Mouse (Mus musculus) lung, embryonic 16.5 days (tissue): Measurements from ENCODE around the gene Cmpk2. TPM values are rescaled to one million over a fixed set of nuclear protein-coding genes. Genes with fewer than 3 reads are reported as not detected.
"Not testable (repeated sequence)": the region's sequence is repeated elsewhere in the genome, so short reads cannot be mapped to it uniquely, and the experiment has no call there.

Experiments
- ATAC-seq: fragments of 200-750 bp; cut with Nextera tagmentation; 2 replicates; pipeline ENCODE4 v1.8.0; 2017; ENCODE audit warnings: low read depth, mild to moderate bottlenecking, moderate library complexity
- H3K27ac ChIP-seq: fragments of 300-500 bp; sonication (generic); 2 replicates; pipeline ENCODE4 v1.5.1; 2014; ENCODE audit warnings: mild to moderate bottlenecking, control low read depth, low read length
- H3K27me3 ChIP-seq: fragments of 300-500 bp; sonication (generic); 2 replicates; pipeline ENCODE4 v1.6.1; 2014; ENCODE audit warnings: low read depth, low read length, mixed read lengths; ENCODE audit not compliant: control insufficient read depth, insufficient read depth
- H3K36me3 ChIP-seq: fragments of 300-500 bp; sonication (generic); 2 replicates; pipeline ENCODE4 v1.6.1; 2014; ENCODE audit warnings: low read length; ENCODE audit not compliant: control insufficient read depth, insufficient read depth
- H3K4me1 ChIP-seq: fragments of 300-500 bp; sonication (generic); replicated peaks from 2 replicates; pipeline ENCODE4 v1.6.1; 2014; ENCODE audit warnings: low read length, mixed read lengths; ENCODE audit not compliant: control insufficient read depth, insufficient read depth
- H3K4me2 ChIP-seq: fragments of 300-500 bp; sonication (generic); 2 replicates; pipeline ENCODE4 v1.6.1; 2014; ENCODE audit warnings: low read depth, low read length, control low read depth
- H3K4me3 ChIP-seq: fragments of 300-500 bp; sonication (generic); 2 replicates; pipeline ENCODE4 v1.5.1; 2014; ENCODE audit warnings: mild to moderate bottlenecking, low read length, control low read depth
- H3K9ac ChIP-seq: fragments of 300-500 bp; sonication (generic); 2 replicates; pipeline ENCODE4 v1.6.1; 2014; ENCODE audit warnings: low read length, control low read depth
- H3K9me3 ChIP-seq: fragments of 300-500 bp; sonication (generic); 2 replicates; pipeline ENCODE4 v1.6.1; 2016; ENCODE audit warnings: low read length; ENCODE audit not compliant: control insufficient read depth
- WGBS: fragments of 180-500 bp; shearing (Covaris S2); extraction: QIAGEN DNeasy Blood & Tissue Kit; methylation state at CpG from one replicate; pipeline ENCODE4 v1.1.7; 2014; 5-methylcytosine and 5-hydroxymethylcytosine counted together
- polyA plus RNA-seq: library from polyadenylated mRNA; unstranded; fragments of >200 nt; fragmentation: Nextera tagmentation; extraction: Ambion mirVana; gene quantifications from 2 replicates; pipeline ENCODE4 v1.2.1, GENCODE M21; 2015

Gene Cmpk2
- polyA plus RNA-seq = 7.4 and 8.6 TPM in 2 replicates

DNA sequence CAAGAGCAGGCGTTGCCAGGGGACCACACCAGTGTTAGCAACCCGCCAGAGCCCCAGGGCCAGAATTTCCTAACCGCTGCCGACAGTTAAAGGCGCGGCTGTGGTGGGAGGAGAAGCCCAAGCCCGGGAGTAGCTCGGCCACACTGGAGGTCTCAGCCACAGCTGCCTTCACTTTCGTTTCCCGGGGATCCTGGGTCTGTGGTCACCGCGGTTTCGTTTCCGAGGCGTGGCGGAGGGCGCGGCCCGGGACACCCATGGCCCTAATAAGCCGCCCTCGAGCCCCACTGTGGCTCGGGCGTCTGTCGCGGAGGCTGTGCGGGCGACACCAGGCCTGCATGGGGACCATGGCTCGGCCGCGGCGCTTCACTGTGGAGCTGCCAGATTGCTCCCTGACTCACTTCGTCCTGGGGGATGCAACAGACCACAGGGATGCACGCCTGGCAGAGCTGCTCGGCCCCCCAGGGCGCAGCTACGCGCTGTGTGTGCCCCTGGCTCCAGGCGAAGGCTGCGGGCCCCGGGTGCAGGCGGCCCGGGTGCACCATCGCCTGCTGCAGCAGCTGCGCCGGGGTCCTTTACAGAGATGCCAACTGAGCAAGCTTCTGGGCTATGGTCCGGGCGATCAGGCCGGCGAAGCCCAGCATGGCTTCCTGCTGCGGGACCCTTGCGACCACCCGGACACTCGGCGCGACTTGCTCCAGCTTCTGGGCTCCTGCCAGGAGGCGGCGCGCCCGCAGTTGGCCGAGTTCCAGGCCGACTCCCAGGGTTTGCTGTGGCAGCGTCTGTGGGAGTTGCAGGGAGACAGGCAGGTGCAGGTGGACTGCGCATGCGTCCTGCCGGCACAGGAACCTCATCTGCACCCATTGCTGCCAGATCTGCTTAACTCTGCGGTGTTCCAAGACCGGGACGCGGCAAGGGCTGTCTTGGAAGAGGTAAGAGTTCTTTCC lies at the start of gene Cmpk2:
Gene Cmpk2 (plus strand): TSS at position 107 of the 944 bp plus-strand sequence.
- WGBS = under 1% methylated on average over 69 of the region's 69 CpGs
- Histone ChIP-seq H3K4me2 (peak within 1 kb of the TSS; percentile 93), H3K9ac (peak within 1 kb of the TSS; percentile 75), H3K4me1 (peaks cover 5% of the 10 kb centered on the region; the same call in 1 of the 2 replicates), H3K9me3 (no peaks in the 10 kb centered on the region), H3K36me3 (no peaks in the 10 kb centered on the region), H3K4me3 (peak within 1 kb of the TSS; percentile 68), H3K27ac (peak within 1 kb of the TSS; percentile 91), H3K27me3 (no peaks in the 10 kb centered on the region)
- peak; percentile 81 for ATAC-seq

DNA sequence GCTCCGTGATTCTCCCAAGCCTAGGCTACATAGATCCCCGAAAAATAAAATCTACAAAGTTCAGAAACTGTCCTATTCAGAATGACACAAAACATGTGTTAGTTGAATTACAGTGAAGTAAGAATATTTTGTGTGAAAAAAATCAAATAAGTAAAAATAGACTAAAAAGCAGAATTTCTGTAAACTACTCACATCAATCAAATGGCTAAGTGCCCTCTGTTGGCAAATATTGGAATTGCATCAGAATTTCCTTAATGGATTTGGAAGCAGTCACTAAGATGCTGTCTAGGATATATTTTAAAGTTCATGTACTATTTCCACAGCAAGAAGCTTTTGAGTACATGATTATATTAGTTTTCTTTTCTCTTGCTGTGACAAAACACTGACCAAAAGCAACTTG lies 44.2 kb upstream of the Cmpk2 start:
- H3K9ac ChIP-seq = no peak overlapping the region
- ATAC-seq = no peak
- WGBS = 64% methylated on average over 2 of the region's 2 CpGs

DNA sequence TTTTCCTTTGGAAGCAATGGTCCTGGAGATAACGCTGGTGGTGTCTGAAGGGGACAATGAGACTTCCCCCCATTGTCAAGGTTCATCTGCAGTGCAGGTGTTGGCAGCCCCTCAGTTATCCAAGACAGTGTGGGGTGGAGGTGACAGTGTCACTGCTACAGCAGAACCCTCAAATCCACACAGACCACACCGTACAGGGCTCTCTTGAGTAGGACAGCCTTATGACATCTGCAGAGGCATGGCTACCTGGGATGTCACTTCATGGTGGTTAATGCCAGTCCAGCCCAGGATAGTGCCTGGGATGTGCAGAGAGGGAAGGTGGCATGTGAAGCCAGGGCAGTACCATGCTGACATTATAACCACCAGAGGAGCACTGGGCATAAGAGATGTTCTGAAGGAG lies 40.2 kb upstream of the Cmpk2 start:
- H3K27ac ChIP-seq, H3K9me3 ChIP-seq, H3K4me1 ChIP-seq, H3K36me3 ChIP-seq, H3K9ac ChIP-seq, H3K4me3 ChIP-seq, H3K27me3 ChIP-seq, ATAC-seq, H3K4me2 ChIP-seq: not testable (repeated sequence)
- WGBS = 75% methylated on average over 2 of the region's 2 CpGs

More for the DNA sequence above, 44.2 kb upstream of the Cmpk2 start:
- Histone ChIP-seq H3K27ac (no peak overlapping the region), H3K9me3 (no peaks in the 10 kb centered on the region), H3K36me3 (no peaks in the 10 kb centered on the region), H3K4me3 (no peak overlapping the region), H3K4me1 (no peaks in the 10 kb centered on the region), H3K27me3 (no peaks in the 10 kb centered on the region), H3K4me2 (no peak overlapping the region)

DNA sequence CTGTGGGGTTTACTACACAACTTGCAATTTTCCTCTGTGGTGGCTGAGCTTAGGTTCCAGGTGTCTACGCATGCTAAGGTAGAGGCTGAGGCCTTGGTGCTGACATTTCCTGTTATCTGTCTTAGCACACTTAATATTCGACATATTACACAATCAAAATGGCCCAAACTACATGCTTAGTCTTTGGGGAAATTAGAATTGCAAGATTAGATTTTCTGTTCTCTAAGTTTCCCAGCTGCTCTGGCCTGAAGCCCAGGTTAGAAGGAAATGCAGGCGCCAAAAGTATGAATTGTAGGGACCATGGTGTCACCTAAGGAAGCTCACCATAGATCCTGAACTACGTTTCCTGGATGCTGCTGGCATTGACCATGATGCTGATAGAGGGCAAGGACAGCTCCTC lies 32.7 kb upstream of the Cmpk2 start:
- H3K9ac ChIP-seq = no peak overlapping the region
- 58% methylated on average over 4 of the region's 4 CpGs for WGBS
- H3K9me3 ChIP-seq = no peaks in the 10 kb centered on the region
- no peak overlapping the region; the same call in 1 of the 2 replicates for H3K27ac ChIP-seq
- H3K36me3 ChIP-seq = no peaks in the 10 kb centered on the region
- H3K27me3 ChIP-seq = no peaks in the 10 kb centered on the region
- H3K4me2 ChIP-seq = no peak overlapping the region
- H3K4me1 ChIP-seq = peaks cover 3% of the 10 kb centered on the region
- H3K4me3 ChIP-seq = no peak overlapping the region
- peak; percentile 64 for ATAC-seq

DNA sequence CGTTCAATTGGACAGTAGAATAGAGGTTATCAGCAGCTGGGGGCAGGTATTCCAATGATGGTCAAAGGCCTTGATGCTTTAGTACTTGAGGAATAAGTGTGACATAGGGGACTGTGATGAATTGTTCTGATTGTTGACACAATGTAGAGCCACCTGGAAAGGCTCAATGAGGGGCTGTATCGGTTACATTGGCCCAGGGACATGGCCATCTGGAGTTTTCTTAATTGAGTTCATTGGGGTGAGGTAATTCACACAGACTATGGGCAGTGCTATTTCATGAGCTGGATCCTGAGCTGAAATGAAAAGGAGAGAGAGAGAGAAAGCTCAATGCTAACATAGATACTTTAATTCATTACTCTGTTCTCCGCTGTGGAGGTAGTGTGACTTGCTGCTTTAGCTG lies 31.1 kb upstream of the Cmpk2 start:
- no peak overlapping the region for H3K27ac ChIP-seq
- H3K4me1 ChIP-seq = peaks cover 3% of the 10 kb centered on the region
- H3K4me3 ChIP-seq = no peak overlapping the region
- no peaks in the 10 kb centered on the region for H3K27me3 ChIP-seq
- no peak overlapping the region for H3K9ac ChIP-seq
- no peak overlapping the region for H3K4me2 ChIP-seq
- no peak for ATAC-seq
- no peaks in the 10 kb centered on the region for H3K36me3 ChIP-seq
- WGBS = 43% methylated on average over 3 of the region's 3 CpGs
- no peaks in the 10 kb centered on the region for H3K9me3 ChIP-seq

DNA sequence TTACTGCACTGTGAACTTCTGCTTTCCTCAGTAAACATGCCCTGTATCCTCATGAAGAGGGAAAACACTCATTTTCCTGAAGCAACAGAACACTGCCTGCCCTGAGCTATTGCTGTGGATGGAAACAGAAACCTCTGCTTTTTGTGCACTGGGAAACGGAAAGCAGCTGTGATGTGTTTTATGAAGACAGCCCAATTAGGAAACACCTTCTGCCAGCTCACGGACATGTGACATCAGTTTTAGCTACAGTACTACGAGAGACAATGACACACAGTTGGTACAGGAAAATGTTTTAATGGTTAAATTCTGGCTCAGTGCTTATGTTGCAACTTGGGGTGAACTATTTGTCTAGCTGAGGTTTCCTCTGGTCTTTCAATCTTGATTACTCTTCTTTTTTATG lies 29.6 kb upstream of the Cmpk2 start:
- H3K27me3 ChIP-seq = no peaks in the 10 kb centered on the region
- H3K27ac ChIP-seq = no peak overlapping the region
- WGBS = 39% methylated on average over 3 of the region's 3 CpGs
- ATAC-seq = no peak
- no peak overlapping the region for H3K4me3 ChIP-seq
- no peak overlapping the region for H3K9ac ChIP-seq
- H3K4me1 ChIP-seq = peaks cover 3% of the 10 kb centered on the region
- no peak overlapping the region for H3K4me2 ChIP-seq
- no peaks in the 10 kb centered on the region for H3K36me3 ChIP-seq
- no peaks in the 10 kb centered on the region for H3K9me3 ChIP-seq

DNA sequence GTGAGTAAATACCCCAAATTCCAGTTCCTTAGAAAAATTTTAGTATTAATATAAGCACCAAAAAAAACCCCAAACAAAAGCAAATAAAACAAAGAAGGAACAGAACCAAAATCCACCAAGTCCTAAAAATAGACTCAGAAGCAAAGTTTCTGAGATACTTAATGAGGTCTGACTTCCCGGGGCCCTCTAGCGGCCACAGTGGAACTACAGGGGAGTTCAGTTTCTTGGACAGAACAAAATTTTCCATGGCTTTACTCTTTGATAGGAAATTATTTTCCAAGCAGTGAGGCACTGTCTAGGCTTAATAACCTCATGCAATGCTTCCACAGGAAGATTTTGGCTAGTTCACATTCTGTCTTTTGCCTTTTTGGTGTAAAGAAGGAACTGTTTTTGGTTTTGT lies 24.9 kb upstream of the Cmpk2 start:
- Histone ChIP-seq H3K36me3 (no peaks in the 10 kb centered on the region), H3K4me3 (no peak overlapping the region), H3K27ac (no peak overlapping the region), H3K27me3 (no peaks in the 10 kb centered on the region), H3K4me2 (no peak overlapping the region), H3K4me1 (no peaks in the 10 kb centered on the region; the same call in 1 of the 2 replicates), H3K9me3 (no peaks in the 10 kb centered on the region), H3K9ac (no peak overlapping the region)
- WGBS = 0% methylated on average over 2 of the region's 2 CpGs
- ATAC-seq = no peak

DNA sequence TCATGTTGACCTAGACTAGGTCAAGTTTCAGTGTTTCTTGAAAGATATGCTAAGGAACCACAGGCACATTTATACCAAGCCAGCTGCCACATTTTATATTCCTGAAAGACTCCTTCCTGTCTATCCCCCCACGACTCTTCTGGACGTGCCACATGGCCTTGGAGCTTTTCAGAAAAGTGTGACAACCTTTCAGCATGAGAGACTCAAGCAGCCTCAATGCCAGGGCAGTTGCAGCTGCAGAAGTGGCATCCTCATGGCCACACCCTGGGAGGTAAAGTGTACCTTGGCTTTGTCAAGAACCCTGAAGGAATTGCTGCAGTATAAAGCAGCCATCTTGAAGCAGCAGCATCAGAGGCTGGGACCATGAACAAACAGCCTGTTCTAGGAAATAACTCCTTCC lies 24.5 kb upstream of the Cmpk2 start:
- no peak for ATAC-seq
- WGBS = 68% methylated on average over 2 of the region's 2 CpGs
- no peaks in the 10 kb centered on the region for H3K9me3 ChIP-seq
- no peak overlapping the region for H3K27ac ChIP-seq
- no peaks in the 10 kb centered on the region for H3K4me1 ChIP-seq
- H3K36me3 ChIP-seq = no peaks in the 10 kb centered on the region
- no peak overlapping the region for H3K4me2 ChIP-seq
- H3K9ac ChIP-seq = no peak overlapping the region
- no peaks in the 10 kb centered on the region for H3K27me3 ChIP-seq
- H3K4me3 ChIP-seq = no peak overlapping the region

DNA sequence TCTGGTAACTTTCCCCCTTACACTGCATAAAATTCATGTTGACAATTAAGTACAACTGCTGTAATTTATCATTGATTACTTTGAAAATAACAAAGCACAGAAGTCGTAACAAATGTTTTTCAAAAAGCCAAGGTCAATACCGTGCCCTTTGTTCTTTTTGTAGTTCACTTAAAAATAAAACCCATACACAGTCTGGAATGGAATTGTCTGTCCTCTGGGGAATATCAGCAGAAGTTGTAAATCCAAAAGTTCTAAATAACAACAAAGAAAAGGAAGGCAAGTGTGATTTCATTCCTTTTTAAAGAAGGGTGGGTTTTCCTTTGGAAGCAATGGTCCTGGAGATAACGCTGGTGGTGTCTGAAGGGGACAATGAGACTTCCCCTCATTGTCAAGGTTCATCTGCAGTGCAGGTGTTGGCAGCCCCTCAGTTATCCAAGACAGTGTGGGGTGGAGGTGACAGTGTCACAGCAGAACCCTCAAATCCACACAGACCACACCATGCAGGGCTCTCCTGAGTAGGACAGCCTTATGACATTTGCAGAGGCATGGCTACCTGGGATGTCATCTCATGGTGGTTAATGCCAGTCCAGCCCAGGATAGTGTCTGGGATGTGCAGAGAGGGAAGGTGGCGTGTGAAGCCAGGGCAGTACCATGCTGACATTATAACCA lies 22.5 kb upstream of the Cmpk2 start:
- ATAC-seq = no peak
- 74% methylated on average over 4 of the region's 4 CpGs for WGBS
- H3K9ac ChIP-seq = no peak overlapping the region
- H3K27me3 ChIP-seq = no peaks in the 10 kb centered on the region
- no peaks in the 10 kb centered on the region for H3K9me3 ChIP-seq
- H3K27ac ChIP-seq = no peak overlapping the region
- no peaks in the 10 kb centered on the region for H3K36me3 ChIP-seq
- no peaks in the 10 kb centered on the region for H3K4me1 ChIP-seq
- no peak overlapping the region for H3K4me2 ChIP-seq
- no peak overlapping the region for H3K4me3 ChIP-seq
